In the genomic region with DNA sequence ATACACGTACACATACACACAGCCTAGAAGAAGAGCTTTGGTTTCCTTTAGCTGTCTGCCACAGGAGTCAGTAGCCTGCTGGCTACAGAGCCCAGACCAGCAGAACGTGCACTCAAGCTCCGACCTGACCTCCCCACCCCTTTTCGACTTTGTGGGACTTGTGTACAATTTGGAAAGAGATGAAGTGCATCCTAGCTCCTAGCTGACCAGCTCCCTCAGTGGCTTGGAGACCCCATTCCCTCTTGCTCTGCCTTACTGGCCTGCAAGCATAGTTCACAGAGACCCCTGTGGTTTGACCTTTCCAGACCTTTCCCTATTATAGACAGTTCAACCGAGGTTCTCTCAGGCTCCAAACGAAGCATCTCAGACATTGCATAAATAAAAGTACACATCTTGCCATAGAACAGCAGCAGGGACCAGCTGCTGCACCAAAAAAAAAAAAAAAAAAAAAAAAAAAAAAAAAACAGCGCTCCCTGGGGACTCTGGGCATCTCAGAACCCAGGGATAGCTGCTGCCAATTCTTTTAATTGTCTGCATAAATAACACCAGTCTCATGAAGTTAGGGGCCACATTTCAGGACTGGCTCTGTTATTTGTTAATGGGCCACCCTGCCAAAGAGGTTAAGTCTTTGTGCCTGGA, we compare ENCODE assay signal across 9 mouse cellular contexts.
DNase-seq lines count a peak whose midpoint lies in the region; ATAC-seq lines count a peak whose summit lies in the region.
"Had no signal": no experiment of that assay in that cellular context is flagged by ENCODE, and none has a peak within 500 bp of the region (broad histone marks: within the 10 kb centered on the region; RNA-seq: fewer than 3 reads in every experiment).

No protein-coding gene starts in this region.

- peak overlapping the region; percentile 62; the same call in 1 of the 2 replicates for H3K9ac ChIP-seq in kidney, embryonic 14.5 days (ENCODE audit: low read depth, low read length)
- peak overlapping the region; percentile 75 for H3K9ac ChIP-seq in forebrain, embryonic 13.5 days
- H3K9ac ChIP-seq in limb, embryonic 11.5 days (ENCODE audit: low read length), result no peak overlapping the region; the same call in 1 of the 2 replicates
- H3K9ac ChIP-seq in neural tube, embryonic 12.5 days, result peak overlapping the region; percentile 59

- peak overlapping the region; percentile 45 for H3K4me3 ChIP-seq in kidney, embryonic 14.5 days (ENCODE audit: low read length)
- H3K4me3 ChIP-seq in forebrain, embryonic 13.5 days, result peak overlapping the region; percentile 50
- peak overlapping the region; percentile 49 for H3K4me3 ChIP-seq in limb, embryonic 11.5 days (ENCODE audit: low read depth, low read length)
- peak overlapping the region; percentile 42 for H3K4me3 ChIP-seq in neural tube, embryonic 12.5 days

- H3K9me3 ChIP-seq in kidney, embryonic 14.5 days (ENCODE audit: control insufficient read depth, low read length), result no peaks in the 10 kb centered on the region
- H3K9me3 ChIP-seq in forebrain, embryonic 13.5 days (replicated peaks), result no peaks in the 10 kb centered on the region
- H3K9me3 ChIP-seq in limb, embryonic 11.5 days (ENCODE audit: control insufficient read depth, low read length), result no peaks in the 10 kb centered on the region
- H3K9me3 ChIP-seq in neural tube, embryonic 12.5 days, result no peaks in the 10 kb centered on the region
- H3K9me3 ChIP-seq: G1E had no signal

- no peaks in the 10 kb centered on the region for H3K27me3 ChIP-seq in kidney, embryonic 14.5 days (ENCODE audit: control insufficient read depth, insufficient read depth, low read length)
- no peaks in the 10 kb centered on the region; the same call in 1 of the 2 replicates for H3K27me3 ChIP-seq in forebrain, embryonic 13.5 days
- H3K27me3 ChIP-seq in limb, embryonic 11.5 days (ENCODE audit: control insufficient read depth, insufficient read depth, low read length), result no peaks in the 10 kb centered on the region
- H3K27me3 ChIP-seq in neural tube, embryonic 12.5 days (replicated peaks), result no peaks in the 10 kb centered on the region

- peak overlapping the region; percentile 39; the same call in 1 of the 2 replicates for H3K27ac ChIP-seq in kidney, embryonic 14.5 days (ENCODE audit: low read depth, low read length)
- peak overlapping the region; percentile 57; the same call in 1 of the 2 replicates for H3K27ac ChIP-seq in forebrain, embryonic 13.5 days
- H3K27ac ChIP-seq in limb, embryonic 11.5 days (replicated peaks; ENCODE audit: low read depth, low read length), result no peak overlapping the region
- 0 out of 2 replicates have a peak overlapping the region, but pooled peaks have one; percentile 55 for H3K27ac ChIP-seq in neural tube, embryonic 12.5 days

- 46% methylated on average over 7 of the region's 7 CpGs for WGBS in kidney, embryonic 14.5 days
- WGBS in forebrain, embryonic 13.5 days, result 47% methylated on average over 7 of the region's 7 CpGs
- 35% methylated on average over 7 of the region's 7 CpGs for WGBS in limb, embryonic 11.5 days
- 34% methylated on average over 7 of the region's 7 CpGs for WGBS in neural tube, embryonic 12.5 days

- no peaks in the 10 kb centered on the region for H3K36me3 ChIP-seq in kidney, embryonic 14.5 days (ENCODE audit: control insufficient read depth, insufficient read depth, low read length)
- no peaks in the 10 kb centered on the region for H3K36me3 ChIP-seq in forebrain, embryonic 13.5 days (ENCODE audit: poor library complexity, severe bottlenecking)
- no peaks in the 10 kb centered on the region for H3K36me3 ChIP-seq in limb, embryonic 11.5 days (ENCODE audit: control insufficient read depth, insufficient read depth, low read length)
- no peaks in the 10 kb centered on the region for H3K36me3 ChIP-seq in neural tube, embryonic 12.5 days
- H3K36me3 ChIP-seq: G1E had no signal

- no peak for DNase-seq in kidney, adult 11 months
- DNase-seq in limb, embryonic 11.5 days (ENCODE audit: low spot score), result no peak
- DNase-seq in frontal cortex, adult 2 months (ENCODE audit: extremely low spot score in 1 of 2, low spot score in 1 of 2), result no peak
- no peak for DNase-seq in spleen, adult 18-20 months

- H3K4me1 ChIP-seq in kidney, embryonic 14.5 days (ENCODE audit: control insufficient read depth, insufficient read depth, low read length), result peaks cover 7% of the 10 kb centered on the region
- H3K4me1 ChIP-seq in forebrain, embryonic 13.5 days, result peaks cover 17% of the 10 kb centered on the region
- peaks cover 2% of the 10 kb centered on the region; the same call in 1 of the 2 replicates for H3K4me1 ChIP-seq in limb, embryonic 11.5 days (ENCODE audit: control insufficient read depth, insufficient read depth, low read length)
- peaks cover 14% of the 10 kb centered on the region for H3K4me1 ChIP-seq in neural tube, embryonic 12.5 days

- peak; percentile 41 for ATAC-seq in kidney, embryonic 14.5 days (ENCODE audit: low FRiP score, low TSS enrichment)
- peak; percentile 28 for ATAC-seq in forebrain, embryonic 13.5 days
- no peak for ATAC-seq in limb, embryonic 11.5 days (ENCODE audit: insufficient number of reproducible peaks, low FRiP score, low TSS enrichment, low read depth)
- peak; percentile 48 for ATAC-seq in neural tube, embryonic 12.5 days (ENCODE audit: low FRiP score, low read depth)
- ATAC-seq in activated CD4-positive, CD25-positive, alpha-beta regulatory T cell, adult 4 months, result no peak

- H3K4me2 ChIP-seq in kidney, embryonic 14.5 days (replicated peaks; ENCODE audit: low read depth, low read length), result peak overlapping the region; percentile 73
- H3K4me2 ChIP-seq in forebrain, embryonic 13.5 days, result peak overlapping the region; percentile 75
- H3K4me2 ChIP-seq in limb, embryonic 11.5 days (ENCODE audit: low read depth, severe bottlenecking), result peak overlapping the region; percentile 92
- peak overlapping the region; percentile 77 for H3K4me2 ChIP-seq in neural tube, embryonic 12.5 days (replicated peaks)

Comparison
In these comparisons a context has a peak if more than half of its experiments do, and no peak if none do; other contexts are left out.
1. ATAC-seq: peak in kidney, embryonic 14.5 days (single experiment), forebrain, embryonic 13.5 days (single experiment) and neural tube, embryonic 12.5 days (single experiment); none in limb, embryonic 11.5 days (single experiment) and activated CD4-positive, CD25-positive, alpha-beta regulatory T cell, adult 4 months (single experiment).
2. Peak in every context shown above with its lines, with median percentiles within 50 percentile points of each other: H3K4me2 ChIP-seq and H3K4me3 ChIP-seq.